Mouse (Mus musculus) kidney, adult 9 months (tissue): ENCODE measurements at regions not wholly inside any gene's neighbourhood (a gene's known extent, or its start where the extent isn't known, plus 50 kb on each side); places are given as distances from the start of the nearest gene placed in this dataset.
"Not testable (repeated sequence)": the region's sequence is repeated elsewhere in the genome, so short reads cannot be mapped to it uniquely, and the experiment has no call there.

Experiments
- DNase-seq: peaks from one replicate; pipeline ENCODE4 v3.0.0; 2022

DNA sequence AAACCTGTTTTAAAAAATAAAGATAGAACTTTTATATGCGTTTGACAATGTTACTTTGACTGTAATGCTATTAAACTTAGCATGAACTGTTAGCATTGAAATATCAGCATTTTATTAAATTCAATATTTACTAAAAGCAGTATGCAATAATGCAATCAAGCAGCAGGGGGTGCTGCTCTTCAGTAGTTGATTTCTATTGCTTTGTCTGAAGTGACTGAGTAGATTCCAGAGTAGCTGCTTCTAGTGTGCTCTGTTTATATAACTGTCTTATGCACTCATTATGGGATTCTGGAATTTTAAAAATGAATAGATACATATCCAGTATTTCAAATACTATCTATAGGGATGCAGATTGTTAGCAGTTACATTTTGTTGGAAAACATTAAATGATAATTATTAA lies 146.2 kb downstream of the Gm28710 start:
- DNase-seq: peak; percentile 52

DNA sequence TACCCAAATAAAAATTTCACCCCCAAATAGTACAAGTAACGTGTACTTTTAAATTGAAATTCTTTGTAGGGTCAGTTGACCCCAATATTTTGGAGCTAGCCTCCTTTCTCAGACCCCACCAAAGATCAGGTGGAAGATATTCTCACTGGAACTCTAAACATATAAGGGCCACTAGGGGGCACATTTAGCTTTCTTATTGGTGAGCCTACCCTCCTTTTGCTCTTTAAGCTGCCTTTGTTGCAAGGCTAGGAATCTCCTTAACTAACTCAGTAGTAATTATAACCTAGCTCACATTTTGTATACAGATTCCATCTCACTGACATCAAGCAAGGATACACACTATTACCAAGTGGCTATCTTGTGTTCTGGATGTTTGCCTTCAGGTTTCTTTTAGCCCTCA lies 155.8 kb downstream of the Gm28710 start:
- DNase-seq: peak; percentile 61

DNA sequence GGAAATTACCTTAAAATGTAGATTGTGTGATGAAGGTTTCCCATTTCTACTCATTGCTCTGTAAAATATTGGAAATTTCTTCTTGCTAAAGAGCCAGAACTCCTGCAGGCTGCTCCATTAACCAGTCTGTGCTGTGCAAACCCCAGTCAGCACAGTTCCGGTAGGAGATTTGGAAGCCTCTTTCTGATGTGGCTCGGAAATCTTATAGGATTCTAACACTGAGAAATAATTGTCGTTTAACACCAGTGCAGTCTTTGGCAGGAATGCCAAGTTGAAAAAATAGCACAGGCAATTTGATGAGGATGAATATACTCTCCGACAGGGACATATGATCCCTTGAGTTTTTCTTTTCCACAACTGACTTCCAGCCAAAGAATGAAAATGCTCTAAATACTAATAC lies 176.1 kb downstream of the Gm28710 start:
- no peak for DNase-seq

DNA sequence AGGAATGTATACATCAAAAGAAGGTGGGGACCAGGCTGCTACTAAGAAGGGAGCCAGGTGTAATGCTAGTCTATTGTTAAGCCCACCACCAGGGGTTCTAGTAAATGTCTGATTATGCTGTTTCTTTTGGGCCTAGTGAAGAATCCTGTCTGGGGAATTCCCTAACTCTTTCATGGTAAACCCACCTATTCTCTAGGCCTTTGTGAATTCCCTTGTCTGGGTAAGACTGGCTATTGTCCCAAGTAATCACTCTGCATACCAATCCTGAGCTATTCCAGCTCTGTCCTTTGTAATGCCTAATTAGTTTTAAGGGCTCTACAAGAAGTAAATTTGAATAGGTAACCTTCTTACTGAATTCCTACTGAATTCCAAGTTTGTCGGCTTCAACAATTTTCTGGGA lies 177.2 kb downstream of the Gm28710 start:
- DNase-seq: not testable (repeated sequence)

DNA sequence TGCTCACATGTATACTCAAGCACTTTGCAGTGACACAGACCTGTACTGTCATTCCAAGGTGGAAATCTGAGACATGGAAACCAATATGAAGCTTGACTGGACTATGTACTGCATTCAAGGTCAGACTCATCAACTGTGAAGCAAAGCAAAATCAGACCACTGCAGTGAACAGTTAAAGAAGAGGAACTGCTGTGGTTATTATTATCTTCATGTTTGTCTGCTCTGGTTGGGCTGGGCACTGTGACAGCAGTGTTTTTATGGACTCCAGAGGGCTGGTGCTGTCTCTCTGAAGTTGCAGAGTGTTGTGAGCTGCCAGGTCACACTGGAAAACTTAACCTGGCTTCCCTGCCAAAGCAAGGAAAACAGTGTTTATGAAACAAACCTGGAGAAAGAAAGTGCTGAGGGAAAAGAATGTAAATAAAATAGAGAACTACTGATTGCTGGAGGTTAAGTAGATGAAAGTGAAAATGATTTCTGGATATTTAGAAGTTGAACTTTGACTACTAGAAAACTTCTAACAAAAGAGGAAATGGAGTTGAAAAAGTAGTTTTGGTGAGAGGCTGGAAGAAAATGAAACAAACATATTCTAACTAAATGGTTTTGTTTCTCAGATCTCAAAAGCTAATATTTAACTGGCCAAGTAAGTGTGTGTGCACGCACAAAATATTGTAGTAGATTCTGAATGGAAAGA lies 181.7 kb downstream of the Gm28710 start:
- peak; percentile 23 for DNase-seq

DNA sequence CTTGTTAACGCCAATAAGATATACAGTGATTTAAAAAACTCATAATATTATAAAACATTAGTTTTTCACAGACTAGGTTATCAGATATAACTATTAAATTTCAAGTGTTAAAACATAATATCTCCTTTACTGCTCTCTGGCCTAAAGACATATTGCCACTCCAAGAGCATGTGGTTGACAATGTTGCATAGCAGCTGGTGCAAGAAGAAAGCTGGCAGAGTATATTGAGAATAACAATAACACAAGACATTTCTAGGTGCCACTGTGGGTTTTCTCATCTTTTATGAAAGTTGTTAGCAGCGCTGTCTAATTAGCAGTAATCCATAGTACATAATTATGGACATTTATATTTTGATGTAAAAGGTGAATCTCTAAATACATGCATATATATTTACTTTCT lies 184.4 kb downstream of the Gm28710 start:
- no peak for DNase-seq

DNA sequence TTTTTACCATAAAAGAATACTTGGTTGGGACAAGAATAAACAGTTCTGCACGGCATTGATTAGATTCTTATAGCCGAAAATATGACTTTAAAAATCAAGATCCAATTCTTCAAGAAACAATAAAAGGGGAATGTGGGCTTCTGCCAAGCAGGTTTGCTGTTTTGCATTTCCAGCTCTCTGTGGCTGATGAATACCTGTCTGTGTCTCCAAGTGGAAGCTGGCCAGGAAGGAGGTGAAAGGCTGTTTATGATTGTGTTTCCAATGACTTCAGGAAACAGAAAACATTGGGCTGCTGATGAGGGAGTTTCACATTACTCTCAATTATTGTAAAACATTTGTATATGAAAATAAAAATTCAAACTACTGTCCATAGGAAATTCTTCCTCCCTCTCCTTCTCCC lies 193.3 kb downstream of the Gm28710 start:
- no peak for DNase-seq

DNA sequence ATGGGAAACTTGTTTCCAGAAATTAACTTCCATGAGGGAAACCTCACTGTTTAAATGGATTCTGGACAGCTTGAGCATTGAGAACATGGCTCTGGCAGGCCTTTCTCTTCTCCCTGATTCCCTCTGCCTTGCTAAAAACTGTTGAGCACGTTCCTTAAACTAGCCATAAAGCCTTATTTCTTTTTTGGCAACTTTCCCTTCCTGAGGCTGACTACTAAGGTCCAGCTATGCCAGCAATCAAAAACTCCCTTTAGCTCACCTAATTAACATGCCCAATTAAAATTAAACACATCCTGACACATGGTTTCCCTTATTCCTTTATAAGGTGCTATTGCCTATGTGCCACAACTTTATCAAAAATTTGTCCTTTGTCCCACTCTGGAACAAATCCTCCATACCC lies 199.9 kb downstream of the Gm28710 start:
- DNase-seq: no peak

DNA sequence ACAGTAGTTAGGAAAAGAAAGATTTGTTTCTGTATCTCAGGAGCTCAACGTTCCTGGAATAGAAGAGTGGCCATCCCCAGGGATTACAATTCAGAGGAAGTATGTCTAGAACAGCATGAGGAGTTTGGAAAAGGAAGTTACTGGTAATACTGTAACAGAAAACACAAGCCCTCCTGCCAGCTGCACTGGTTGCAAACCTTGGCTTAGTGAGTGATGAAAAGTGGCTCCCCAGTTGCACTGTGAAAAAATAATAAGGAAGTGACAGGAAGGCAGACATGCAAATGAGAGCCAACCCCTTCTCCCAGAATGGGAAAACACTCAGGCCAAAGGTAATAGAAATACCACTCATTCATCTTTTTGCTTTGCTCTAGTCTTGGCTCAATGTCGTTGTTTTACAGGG lies 207.6 kb downstream of the Gm28710 start:
- DNase-seq: no peak

DNA sequence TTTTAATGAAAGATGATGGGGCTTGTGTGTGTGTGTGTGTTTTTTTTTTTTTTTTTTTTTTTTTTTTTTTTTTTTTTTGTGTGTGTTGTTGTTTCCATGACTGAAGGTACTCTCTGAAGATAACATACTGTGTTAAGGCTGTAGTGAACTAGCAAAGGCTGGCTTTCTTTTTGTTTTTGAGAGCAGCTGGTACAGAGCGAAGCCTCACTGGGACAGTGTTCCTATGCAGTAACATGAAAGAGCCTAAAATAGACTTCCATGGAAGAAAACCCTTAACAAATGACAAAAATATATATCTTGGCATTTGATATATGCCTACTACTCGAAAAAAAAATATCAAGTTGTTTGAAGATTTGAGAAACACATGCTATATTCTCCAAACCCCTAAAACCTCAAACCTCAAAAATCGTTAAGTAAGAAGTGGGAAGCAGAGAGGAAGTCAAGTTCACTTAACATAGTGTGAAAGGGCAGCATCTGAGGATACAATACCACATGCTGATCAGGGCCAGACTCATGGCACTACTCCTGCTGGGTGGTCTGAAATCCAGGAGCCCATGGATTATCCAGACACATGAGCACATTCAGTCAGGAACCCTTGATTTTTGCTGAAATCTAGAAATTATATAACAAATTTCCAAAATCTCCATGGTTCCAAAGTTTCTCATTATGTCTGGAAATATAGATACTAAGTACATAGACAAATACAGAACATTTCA lies 215.4 kb downstream of the Gm28710 start:
- DNase-seq: no peak

DNA sequence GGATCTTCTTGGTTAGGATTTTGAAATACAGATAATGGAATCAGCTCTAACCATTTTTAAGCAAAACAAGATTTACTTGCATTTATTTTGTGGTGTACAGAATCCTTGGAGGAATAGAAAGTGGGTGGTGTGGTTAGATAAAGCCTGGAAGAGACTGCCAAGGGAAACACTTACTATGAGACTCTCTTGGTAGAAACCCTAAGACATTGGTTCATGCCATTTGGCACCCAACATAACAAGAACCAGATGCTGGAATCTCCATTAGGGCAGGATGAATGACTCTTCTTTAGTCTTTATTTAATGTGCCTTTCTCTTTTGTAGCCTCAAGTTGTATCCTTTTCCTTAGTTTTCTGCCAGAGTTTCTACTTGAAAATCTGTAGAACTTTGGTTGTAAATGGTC lies 230.0 kb downstream of the Gm28710 start:
- DNase-seq: no peak

DNA sequence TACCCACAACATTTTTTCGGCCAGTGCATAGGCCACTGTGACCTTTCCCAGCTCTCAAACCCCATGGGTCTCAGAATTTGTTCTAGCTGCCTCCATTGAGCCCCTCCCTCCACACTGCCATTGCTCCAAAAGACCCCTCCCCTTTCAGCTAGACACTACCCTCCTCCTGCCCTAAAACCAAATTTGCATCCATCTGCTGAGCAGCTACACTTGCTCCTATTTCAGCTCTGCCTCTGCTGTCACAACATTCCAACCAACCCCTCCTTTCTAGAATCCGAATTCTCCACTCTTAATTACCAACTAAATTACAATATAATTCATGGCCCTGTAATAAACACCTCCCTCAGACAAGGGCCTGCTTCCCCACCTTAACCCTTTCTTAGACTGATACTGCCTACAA lies 262.3 kb downstream of the Gm28710 start:
- DNase-seq: no peak

DNA sequence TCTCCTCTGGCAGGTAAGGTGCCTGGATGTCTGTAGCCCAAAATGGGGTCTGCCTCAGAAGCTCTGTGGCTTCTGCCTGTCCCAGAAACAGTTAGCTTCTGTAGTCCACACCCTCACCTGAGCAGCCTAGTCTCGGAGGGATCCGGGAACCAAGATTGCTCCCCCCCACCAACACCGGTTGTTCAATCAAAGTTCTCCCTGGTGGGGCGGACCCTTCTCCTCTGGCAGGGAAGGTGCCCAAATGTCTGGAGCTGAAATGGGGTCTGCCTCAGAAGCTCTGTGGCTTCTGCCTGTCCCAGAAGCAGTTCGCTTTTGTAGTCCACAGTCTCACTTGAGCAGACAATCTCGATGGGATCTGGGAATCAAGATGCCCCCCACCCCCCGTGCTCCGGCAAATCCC lies 273.0 kb downstream of the Gm28710 start:
- DNase-seq: no peak

DNA sequence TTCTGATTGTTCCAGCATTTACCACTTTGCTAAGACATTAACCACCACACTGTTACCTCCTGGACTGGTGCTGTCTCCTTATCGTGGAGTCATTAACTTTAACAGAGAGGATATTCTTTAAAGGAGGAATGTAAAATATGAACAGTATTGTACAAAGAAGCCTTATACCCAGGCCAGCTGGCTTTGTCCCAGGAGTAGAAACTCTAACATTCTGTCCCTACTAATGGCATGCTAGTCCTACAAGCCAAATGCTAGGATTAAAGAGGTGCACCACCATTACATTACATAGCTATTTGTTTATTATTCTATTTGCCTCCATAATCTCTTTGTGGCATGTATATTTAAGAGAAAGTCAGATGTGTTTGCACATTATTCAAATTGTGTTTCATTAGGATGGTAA lies 288.8 kb downstream of the Gm28710 start:
- DNase-seq: no peak

DNA sequence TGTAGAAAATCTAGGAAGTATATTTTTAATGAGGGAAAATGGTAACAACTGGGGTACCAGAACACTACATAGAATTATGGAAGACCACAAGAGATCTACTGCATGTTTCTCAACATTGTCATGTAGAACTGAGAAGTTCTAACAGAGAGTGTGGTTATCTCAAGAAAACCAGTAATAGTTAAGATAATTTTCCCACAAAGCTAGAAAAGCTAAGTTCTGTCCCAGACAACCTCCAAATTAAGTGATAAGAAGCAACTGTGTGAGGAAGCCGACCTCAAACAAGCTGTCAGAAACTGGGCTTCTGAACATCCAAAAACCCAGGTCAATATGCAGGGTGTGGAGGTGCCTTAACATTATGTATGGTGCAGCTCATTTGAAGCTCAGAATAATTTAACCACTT lies 261.4 kb upstream of the Speer4f2 start:
- DNase-seq: no peak

DNA sequence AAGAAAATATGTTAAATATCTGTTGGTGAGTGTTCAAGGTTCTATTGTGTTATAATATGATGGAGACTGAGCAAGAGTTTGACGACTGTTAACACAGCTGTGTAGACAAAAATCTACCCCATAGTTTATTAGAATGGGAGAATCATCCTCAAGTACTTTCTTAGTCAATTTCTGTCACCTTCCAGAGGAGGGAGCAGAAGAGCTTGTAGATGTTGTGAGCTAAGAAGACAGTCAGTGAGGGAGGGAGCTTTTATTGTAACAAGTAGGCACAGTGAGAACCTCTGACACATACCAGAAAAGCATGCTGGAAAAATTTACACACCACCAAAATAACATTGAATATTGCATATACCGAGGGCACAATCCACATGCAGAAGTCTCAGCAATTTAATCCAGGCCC lies 261.0 kb upstream of the Speer4f2 start:
- peak; percentile 68 for DNase-seq

DNA sequence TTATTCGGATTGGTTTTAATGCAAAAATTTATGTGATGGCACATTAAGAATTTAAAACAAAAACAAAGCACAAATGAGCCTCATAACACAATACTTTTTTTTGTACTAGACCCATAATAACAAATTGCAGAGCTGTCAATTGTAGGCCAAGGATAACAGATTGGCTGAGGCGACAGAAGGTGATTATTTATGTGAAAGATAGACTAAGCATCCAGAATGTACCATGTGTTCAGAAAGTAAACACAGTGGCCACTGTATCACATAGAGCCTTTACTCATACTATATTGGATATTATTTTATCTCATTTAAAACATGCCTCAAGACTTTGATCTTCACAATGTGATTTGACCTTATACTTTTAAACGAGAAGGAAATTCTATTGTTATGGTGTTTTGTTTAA lies 257.9 kb upstream of the Speer4f2 start:
- no peak for DNase-seq

DNA sequence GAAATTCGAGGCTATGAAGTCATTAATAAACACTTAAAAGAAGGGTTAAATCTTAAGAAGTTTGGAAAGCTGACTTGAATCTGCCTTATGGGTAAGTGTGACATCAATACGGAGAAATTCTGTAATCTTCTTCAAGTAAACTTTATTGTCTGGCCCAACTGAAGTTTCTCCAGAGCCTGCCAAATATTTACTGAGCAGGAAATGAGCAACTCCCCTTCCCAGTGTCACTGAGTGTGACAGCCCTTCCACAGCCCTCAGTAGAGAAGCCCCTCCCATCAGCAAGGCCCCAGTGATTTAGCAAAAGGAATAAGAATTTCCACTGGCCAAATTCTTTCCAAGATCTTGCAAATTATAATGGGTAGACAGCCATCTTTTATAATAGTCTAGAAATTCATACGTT lies 256.9 kb upstream of the Speer4f2 start:
- DNase-seq: no peak

DNA sequence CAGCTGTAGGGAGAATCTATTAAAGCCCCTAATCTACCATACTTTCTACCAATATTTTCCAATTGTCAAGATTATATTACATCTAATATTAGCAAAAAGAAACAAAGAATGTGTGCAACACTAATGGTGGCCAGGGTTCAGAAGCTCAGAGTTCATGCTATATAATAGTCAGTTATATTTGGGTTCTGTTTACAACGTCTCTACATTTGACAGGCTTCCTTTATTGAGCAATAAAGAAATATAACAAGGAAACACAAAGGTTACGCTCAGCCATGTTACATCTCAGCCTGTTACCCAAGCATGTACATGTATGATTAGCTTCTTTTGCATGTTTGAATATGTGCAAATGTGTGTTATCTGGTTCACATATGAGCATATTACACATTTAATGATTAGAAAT lies 247.7 kb upstream of the Speer4f2 start:
- DNase-seq: no peak

DNA sequence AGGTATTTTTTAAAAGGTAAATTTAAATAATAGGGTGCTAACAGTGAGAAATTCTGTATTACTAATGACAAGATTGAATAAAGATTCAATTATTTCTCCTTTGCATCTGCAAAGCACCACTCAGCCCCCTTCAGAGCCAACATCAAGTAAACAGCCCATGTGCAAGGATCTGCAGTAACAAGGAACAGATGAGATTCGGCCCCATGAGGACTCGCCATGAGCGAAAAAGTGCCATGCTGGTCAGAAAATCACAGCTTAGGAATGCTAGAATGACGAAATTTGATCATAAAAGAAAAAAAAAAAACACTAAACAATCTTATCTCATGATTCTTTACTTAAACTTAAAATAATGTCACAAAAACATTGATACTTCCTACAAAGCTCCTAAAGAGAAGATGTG lies 245.5 kb upstream of the Speer4f2 start:
- DNase-seq: no peak

DNA sequence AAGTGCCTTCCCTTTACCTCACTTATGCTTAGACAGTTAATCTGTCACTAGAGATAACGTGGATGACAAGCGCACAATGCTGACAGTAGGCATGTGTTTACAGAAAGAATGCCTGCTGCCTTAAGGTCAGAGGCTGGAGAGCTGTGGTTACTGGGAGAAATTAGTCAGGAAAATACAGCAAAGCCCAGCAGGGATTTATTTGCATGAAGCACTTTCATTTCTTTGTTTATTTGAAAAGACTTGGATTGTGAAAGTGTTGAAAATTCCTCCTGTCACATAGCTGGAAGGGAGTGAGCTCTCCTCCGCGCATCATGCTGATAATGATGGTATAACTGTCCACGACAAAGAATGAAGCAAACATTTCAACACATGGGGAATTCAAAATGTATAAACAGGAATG lies 237.5 kb upstream of the Speer4f2 start:
- DNase-seq: no peak

DNA sequence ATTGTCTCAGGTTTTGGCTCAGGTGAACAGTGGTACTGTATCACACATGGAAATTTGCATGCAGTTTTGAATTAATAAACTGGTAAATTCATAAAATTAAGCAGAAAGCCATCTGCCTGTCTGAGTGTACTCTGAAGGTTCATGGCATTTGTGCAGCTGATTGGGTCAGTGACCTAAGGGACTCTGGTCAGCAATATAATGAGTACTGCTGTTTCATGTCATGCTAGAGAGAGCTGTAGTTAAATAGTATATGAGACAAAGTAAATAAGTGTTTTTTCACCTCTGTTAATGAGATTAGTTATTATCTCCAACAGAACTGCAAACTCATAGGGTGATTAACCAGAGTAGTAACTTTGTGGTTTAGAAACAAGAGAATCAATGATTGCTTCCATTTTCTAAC lies 231.4 kb upstream of the Speer4f2 start:
- DNase-seq: peak; percentile 87

DNA sequence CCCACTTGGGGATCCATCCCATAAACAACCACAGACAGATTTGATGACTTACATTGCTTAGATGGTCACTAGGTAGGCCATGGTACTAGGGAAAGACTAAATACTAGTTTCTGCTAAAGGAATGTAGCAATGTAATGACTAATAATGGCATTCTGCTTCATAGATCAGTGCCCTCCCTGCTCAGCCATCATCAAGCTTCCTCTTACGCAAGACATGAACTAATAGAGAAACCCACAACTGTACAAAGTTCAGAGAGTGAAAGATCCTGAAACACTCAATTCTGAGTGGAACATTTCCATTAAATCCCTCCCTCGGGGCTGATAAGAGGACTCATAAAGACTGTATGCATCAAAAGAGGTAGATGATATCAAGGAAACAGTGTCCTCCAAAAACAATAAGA lies 198.4 kb upstream of the Speer4f2 start:
- no peak for DNase-seq

DNA sequence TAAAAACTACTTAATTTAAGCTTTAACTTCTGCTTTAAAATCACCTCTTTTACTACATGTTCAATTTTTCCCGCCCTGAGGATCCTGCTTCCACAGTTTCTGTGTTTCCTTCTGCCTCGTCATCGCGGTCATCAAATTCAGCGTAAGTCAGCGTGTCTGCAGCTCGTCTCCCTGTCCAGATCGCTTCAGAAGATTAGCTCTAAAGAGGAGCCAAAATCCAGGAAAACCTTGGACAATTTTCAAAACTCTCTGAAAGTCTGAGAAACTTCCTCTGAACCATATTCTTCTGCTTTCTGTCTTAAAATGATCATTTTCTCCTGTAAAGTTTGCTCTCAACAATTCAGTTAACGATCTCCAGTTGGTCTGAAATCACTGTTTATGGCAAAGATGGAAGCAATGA lies 196.2 kb upstream of the Speer4f2 start:
- no peak for DNase-seq
